Mouse (Mus musculus): ENCODE results near the gene Tex44. TPM values are rescaled to one million over a fixed set of nuclear protein-coding genes. Genes with fewer than 3 reads are reported as not detected.

The Tex44 gene
- polyA plus RNA-seq (2015; fragmentation: Nextera tagmentation; extraction: Ambion mirVana): not detected in 2 replicates

- 91% methylated on average over 8 of the region's 8 CpGs for WGBS
- Histone ChIP-seq H3K9ac (0 out of 2 replicates have a peak within 1 kb of the TSS, but pooled peaks have one; percentile 39), H3K36me3 (no peaks in the 10 kb centered on the region), H3K9me3 (no peaks in the 10 kb centered on the region), H3K4me1 (peaks cover 21% of the 10 kb centered on the region), H3K27ac (0 out of 2 replicates have a peak within 1 kb of the TSS, but pooled peaks have one; percentile 22), H3K27me3 (no peaks in the 10 kb centered on the region), H3K4me2 (replicated peaks) (no peak within 1 kb of the TSS), H3K4me3 (no peak within 1 kb of the TSS)
- ATAC-seq (ENCODE audit: low FRiP score, low read depth): no peak
Observed at GRCm38 (mm10) chr1:86426128-86426527, at the start of gene Tex44, which contains the start of gene Nmur1. Gene Tex44 (plus strand): TSS chr1:86426329. Gene Nmur1 (minus strand): TSS chr1:86426228.

GRCm38 (mm10) chr1:86376354-86376753 lies 49.8 kb upstream of the Tex44 start:
- Histone ChIP-seq H3K9me3 (no peaks in the 10 kb centered on the region), H3K36me3 (no peaks in the 10 kb centered on the region), H3K4me2 (replicated peaks) (no peak overlapping the region), H3K9ac (no peak overlapping the region), H3K27ac (no peak overlapping the region), H3K4me3 (no peak overlapping the region), H3K27me3 (no peaks in the 10 kb centered on the region), H3K4me1 (peaks cover 26% of the 10 kb centered on the region)
- no peak for ATAC-seq (ENCODE audit: low FRiP score, low read depth)
- WGBS: 79% methylated on average over 5 of the region's 5 CpGs

- WGBS: 24% methylated on average over 6 of the region's 6 CpGs
- Histone ChIP-seq H3K4me1 (peaks cover 26% of the 10 kb centered on the region), H3K4me3 (no peak overlapping the region), H3K27me3 (no peaks in the 10 kb centered on the region), H3K4me2 (replicated peaks) (peak overlapping the region; percentile 34), H3K27ac (peak overlapping the region; percentile 2; the same call in 1 of the 2 replicates), H3K9me3 (no peaks in the 10 kb centered on the region), H3K9ac (no peak overlapping the region), H3K36me3 (no peaks in the 10 kb centered on the region)
- no peak for ATAC-seq (ENCODE audit: low FRiP score, low read depth)
Observed at GRCm38 (mm10) chr1:86378662-86379061, 47.5 kb upstream of the Tex44 start.

GRCm38 (mm10) chr1:86379161-86379569 lies 47.0 kb upstream of the Tex44 start:
- peak overlapping the region; percentile 72 for H3K27ac ChIP-seq
- H3K9ac ChIP-seq: no peak overlapping the region
- H3K4me2 ChIP-seq (replicated peaks): peak overlapping the region; percentile 28
- H3K9me3 ChIP-seq: no peaks in the 10 kb centered on the region
- no peaks in the 10 kb centered on the region for H3K27me3 ChIP-seq
- no peak for ATAC-seq (ENCODE audit: low FRiP score, low read depth)
- no peaks in the 10 kb centered on the region for H3K36me3 ChIP-seq
- peaks cover 26% of the 10 kb centered on the region for H3K4me1 ChIP-seq
- H3K4me3 ChIP-seq: no peak overlapping the region
- WGBS: 31% methylated on average over 9 of the region's 9 CpGs

- Histone ChIP-seq H3K4me2 (replicated peaks) (no peak overlapping the region), H3K9me3 (no peaks in the 10 kb centered on the region), H3K4me3 (no peak overlapping the region), H3K27me3 (no peaks in the 10 kb centered on the region), H3K36me3 (no peaks in the 10 kb centered on the region), H3K27ac (no peak overlapping the region), H3K4me1 (peaks cover 26% of the 10 kb centered on the region), H3K9ac (no peak overlapping the region)
- WGBS: 36% methylated on average over 13 of the region's 13 CpGs
- no peak for ATAC-seq (ENCODE audit: low FRiP score, low read depth)
Observed at GRCm38 (mm10) chr1:86381027-86381426, 45.1 kb upstream of the Tex44 start.

GRCm38 (mm10) chr1:86389230-86389629 lies 36.9 kb upstream of the Tex44 start:
- ATAC-seq (ENCODE audit: low FRiP score, low read depth): no peak
- WGBS: 6% methylated on average over 11 of the region's 11 CpGs
- no peaks in the 10 kb centered on the region for H3K9me3 ChIP-seq
- no peak overlapping the region for H3K4me3 ChIP-seq
- no peak overlapping the region for H3K4me2 ChIP-seq (replicated peaks)
- H3K27me3 ChIP-seq: no peaks in the 10 kb centered on the region
- H3K4me1 ChIP-seq: no peaks in the 10 kb centered on the region
- no peak overlapping the region for H3K27ac ChIP-seq
- H3K36me3 ChIP-seq: no peaks in the 10 kb centered on the region
- no peak overlapping the region for H3K9ac ChIP-seq

GRCm38 (mm10) chr1:86391425-86391824 lies 34.7 kb upstream of the Tex44 start:
- WGBS: 58% methylated on average over 2 of the region's 2 CpGs
- Histone ChIP-seq H3K36me3 (no peaks in the 10 kb centered on the region), H3K27ac (no peak overlapping the region), H3K4me1 (no peaks in the 10 kb centered on the region), H3K27me3 (no peaks in the 10 kb centered on the region), H3K4me3 (no peak overlapping the region), H3K4me2 (replicated peaks) (no peak overlapping the region), H3K9ac (no peak overlapping the region), H3K9me3 (no peaks in the 10 kb centered on the region)
- no peak for ATAC-seq (ENCODE audit: low FRiP score, low read depth)

- Histone ChIP-seq H3K9me3 (no peaks in the 10 kb centered on the region), H3K4me3 (no peak overlapping the region), H3K4me1 (peaks cover 6% of the 10 kb centered on the region), H3K36me3 (no peaks in the 10 kb centered on the region), H3K27ac (no peak overlapping the region), H3K9ac (no peak overlapping the region), H3K4me2 (replicated peaks) (no peak overlapping the region), H3K27me3 (no peaks in the 10 kb centered on the region)
- WGBS: 90% methylated on average over 3 of the region's 3 CpGs
- ATAC-seq (ENCODE audit: low FRiP score, low read depth): no peak
Observed at GRCm38 (mm10) chr1:86393219-86393618, 32.9 kb upstream of the Tex44 start.

- no peak overlapping the region for H3K9ac ChIP-seq
- no peak for ATAC-seq (ENCODE audit: low FRiP score, low read depth)
- H3K9me3 ChIP-seq: no peaks in the 10 kb centered on the region
- H3K27me3 ChIP-seq: no peaks in the 10 kb centered on the region
- no peak overlapping the region for H3K27ac ChIP-seq
- H3K4me3 ChIP-seq: no peak overlapping the region
- H3K4me2 ChIP-seq (replicated peaks): no peak overlapping the region
- 88% methylated on average over 3 of the region's 3 CpGs for WGBS
- no peaks in the 10 kb centered on the region for H3K36me3 ChIP-seq
- peaks cover 9% of the 10 kb centered on the region for H3K4me1 ChIP-seq
Observed at GRCm38 (mm10) chr1:86394246-86394645, 31.9 kb upstream of the Tex44 start.

- Histone ChIP-seq H3K27me3 (no peaks in the 10 kb centered on the region), H3K4me3 (no peak overlapping the region), H3K4me1 (peaks cover 9% of the 10 kb centered on the region), H3K4me2 (replicated peaks) (no peak overlapping the region), H3K36me3 (no peaks in the 10 kb centered on the region), H3K27ac (no peak overlapping the region), H3K9ac (no peak overlapping the region), H3K9me3 (no peaks in the 10 kb centered on the region)
- WGBS: 72% methylated on average over 7 of the region's 7 CpGs
- ATAC-seq (ENCODE audit: low FRiP score, low read depth): no peak
Observed at GRCm38 (mm10) chr1:86395897-86396296, 30.2 kb upstream of the Tex44 start.

GRCm38 (mm10) chr1:86397621-86398020 lies 28.5 kb upstream of the Tex44 start:
- no peaks in the 10 kb centered on the region for H3K27me3 ChIP-seq
- no peaks in the 10 kb centered on the region for H3K36me3 ChIP-seq
- H3K4me1 ChIP-seq: peaks cover 9% of the 10 kb centered on the region
- no peak overlapping the region for H3K4me2 ChIP-seq (replicated peaks)
- H3K4me3 ChIP-seq: no peak overlapping the region
- H3K9me3 ChIP-seq: no peaks in the 10 kb centered on the region
- no peak overlapping the region for H3K9ac ChIP-seq
- 58% methylated on average over 8 of the region's 8 CpGs for WGBS
- ATAC-seq (ENCODE audit: low FRiP score, low read depth): no peak
- H3K27ac ChIP-seq: no peak overlapping the region; the same call in 1 of the 2 replicates

- Histone ChIP-seq H3K36me3 (no peaks in the 10 kb centered on the region), H3K9ac (no peak overlapping the region), H3K4me2 (replicated peaks) (no peak overlapping the region), H3K9me3 (no peaks in the 10 kb centered on the region), H3K4me3 (no peak overlapping the region), H3K27me3 (no peaks in the 10 kb centered on the region), H3K4me1 (peaks cover 9% of the 10 kb centered on the region), H3K27ac (no peak overlapping the region)
- 15% methylated on average over 7 of the region's 7 CpGs for WGBS
- ATAC-seq (ENCODE audit: low FRiP score, low read depth): no peak
Observed at GRCm38 (mm10) chr1:86398222-86398621, 27.9 kb upstream of the Tex44 start.

GRCm38 (mm10) chr1:86399322-86399721 lies 26.8 kb upstream of the Tex44 start:
- Histone ChIP-seq H3K4me3 (no peak overlapping the region), H3K36me3 (no peaks in the 10 kb centered on the region), H3K9me3 (no peaks in the 10 kb centered on the region), H3K4me2 (replicated peaks) (no peak overlapping the region), H3K9ac (no peak overlapping the region), H3K27me3 (no peaks in the 10 kb centered on the region), H3K27ac (no peak overlapping the region), H3K4me1 (peaks cover 9% of the 10 kb centered on the region)
- ATAC-seq (ENCODE audit: low FRiP score, low read depth): no peak
- 87% methylated on average over 2 of the region's 3 CpGs for WGBS
